Mouse (Mus musculus) forebrain, embryonic 15.5 days (tissue): ENCODE measurements at regions not wholly inside any gene's neighbourhood (a gene's known extent, or its start where the extent isn't known, plus 50 kb on each side); places are given as distances from the start of the nearest gene placed in this dataset.

Experiments used
- ATAC-seq: fragments of 200-750 bp; cut with Nextera tagmentation; replicated peaks from 2 replicates; pipeline ENCODE4 v1.8.0; 2017; ENCODE audit warnings: mild to moderate bottlenecking, moderate TSS enrichment, moderate library complexity
- H3K27ac ChIP-seq: fragments of 300-500 bp; sonication (generic); replicated peaks from 2 replicates; pipeline ENCODE4 v1.5.1; 2015; ENCODE audit warnings: mild to moderate bottlenecking, inconsistent platforms
- H3K27me3 ChIP-seq: fragments of 300-500 bp; sonication (generic); 2 replicates; pipeline ENCODE4 v1.6.1; 2015; ENCODE audit warnings: inconsistent platforms
- H3K36me3 ChIP-seq: fragments of 300-500 bp; sonication (generic); 2 replicates; pipeline ENCODE4 v1.6.1; 2015; ENCODE audit warnings: mild to moderate bottlenecking, inconsistent platforms
- H3K4me1 ChIP-seq: fragments of 300-500 bp; sonication (generic); 2 replicates; pipeline ENCODE4 v1.6.1; 2015; ENCODE audit warnings: inconsistent platforms
- H3K4me2 ChIP-seq: fragments of 300-500 bp; sonication (generic); replicated peaks from 2 replicates; pipeline ENCODE4 v1.6.1; 2015; ENCODE audit warnings: mild to moderate bottlenecking, inconsistent platforms
- H3K4me3 ChIP-seq: fragments of 300-500 bp; sonication (generic); 2 replicates; pipeline ENCODE4 v1.5.1; 2015; ENCODE audit warnings: mild to moderate bottlenecking, inconsistent platforms
- H3K9ac ChIP-seq: fragments of 300-500 bp; sonication (generic); replicated peaks from 2 replicates; pipeline ENCODE4 v1.6.1; 2015; ENCODE audit warnings: mild to moderate bottlenecking, inconsistent platforms
- H3K9me3 ChIP-seq: fragments of 300-500 bp; sonication (generic); 2 replicates; pipeline ENCODE4 v1.6.1; 2016; ENCODE audit warnings: inconsistent platforms
- WGBS: fragments of 180-500 bp; shearing (Covaris S2); methylation state at CpG from one replicate; pipeline ENCODE4 v1.1.7; 2015; ENCODE audit warnings: mixed read lengths; 5-methylcytosine and 5-hydroxymethylcytosine counted together

DNA sequence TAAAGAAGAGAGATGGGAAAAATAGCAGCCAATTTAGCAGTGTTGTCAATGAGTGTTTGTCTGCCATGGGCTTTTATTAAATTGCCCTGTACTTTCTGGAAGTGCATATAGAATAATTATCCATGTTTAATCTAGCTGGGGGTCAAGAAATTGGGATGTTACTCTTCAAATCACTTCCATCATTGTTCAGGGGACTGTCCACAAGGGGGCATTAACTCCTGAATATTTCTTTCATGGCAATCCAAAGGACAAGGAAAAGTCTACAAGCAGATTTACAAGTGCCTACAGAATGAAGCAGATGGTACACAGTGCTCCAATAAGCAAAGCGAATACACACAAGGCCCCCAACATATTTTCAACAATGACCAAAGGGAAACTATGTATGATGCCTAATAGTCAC, 501.7 kb downstream of the Phex start:
- H3K9ac ChIP-seq, result no peak overlapping the region
- no peaks in the 10 kb centered on the region for H3K9me3 ChIP-seq
- no peaks in the 10 kb centered on the region for H3K27me3 ChIP-seq
- WGBS, result 84% methylated on average over 1 of the region's 1 CpGs
- no peak overlapping the region for H3K27ac ChIP-seq
- H3K4me2 ChIP-seq, result no peak overlapping the region
- H3K4me1 ChIP-seq, result no peaks in the 10 kb centered on the region
- ATAC-seq, result no peak
- no peak overlapping the region for H3K4me3 ChIP-seq
- no peaks in the 10 kb centered on the region for H3K36me3 ChIP-seq
